Mouse (Mus musculus): ENCODE data around the gene Luzp1. TPM values are rescaled to one million over a fixed set of nuclear protein-coding genes. Genes with fewer than 3 reads are reported as not detected.

Gene Luzp1
- polyA plus RNA-seq, 1 experiment from 2014 or later, result 67.8 TPM

- H3K9me3 ChIP-seq (ENCODE audit: control insufficient read depth, low read length), result no peaks in the 10 kb centered on the region
- no peak for ATAC-seq (ENCODE audit: low FRiP score, low TSS enrichment)
- DNase-seq (ENCODE audit: low spot score), result no peak
- no peaks in the 10 kb centered on the region for H3K4me1 ChIP-seq (replicated peaks; ENCODE audit: control insufficient read depth, insufficient read depth)
- H3K27ac ChIP-seq (replicated peaks), result no peak overlapping the region
- no peaks in the 10 kb centered on the region for H3K36me3 ChIP-seq (ENCODE audit: control insufficient read depth, insufficient read depth, low read length)
- H3K4me3 ChIP-seq (ENCODE audit: low read depth, low read length), result no peak overlapping the region
- no peak overlapping the region for H3K4me2 ChIP-seq (replicated peaks; ENCODE audit: low read depth)
- H3K27me3 ChIP-seq (ENCODE audit: control insufficient read depth, insufficient read depth, low read length), result no peaks in the 10 kb centered on the region
- WGBS, result 88% methylated on average over 1 of the region's 1 CpGs
- no peak overlapping the region for H3K9ac ChIP-seq (ENCODE audit: low read length)
- TF ChIP-seq EP300 (optimal IDR thresholded peaks at IDR 0.05) (no peak), CTCF (IDR thresholded peaks at IDR 0.05; ENCODE audit: low read depth) (no peak)
These were observed 7.1 kb downstream of the Luzp1 start for GRCm38 (mm10) chr4:136476692-136477091.

DNA sequence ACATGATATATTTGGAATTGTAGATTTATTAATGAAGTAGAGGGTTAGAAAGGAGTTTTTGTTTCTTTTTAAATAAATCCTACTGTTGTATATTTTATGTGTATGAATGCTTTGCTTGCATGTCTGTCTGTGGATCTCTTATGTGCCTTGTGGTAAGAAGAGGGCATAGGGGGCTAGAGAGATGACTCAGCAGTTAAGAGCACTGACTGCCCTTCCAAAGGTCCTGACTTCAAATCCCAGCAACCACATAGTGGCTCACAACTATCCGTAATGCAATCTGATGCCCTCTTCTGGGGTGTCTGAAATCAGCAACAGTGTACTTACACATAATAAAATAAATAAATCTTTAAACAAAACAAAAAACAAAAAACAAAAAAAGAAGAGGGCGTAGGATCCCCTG is 17.0 kb downstream of the Luzp1 start:
- no peak overlapping the region for H3K4me3 ChIP-seq (ENCODE audit: low read depth, low read length)
- WGBS, result 90% methylated on average over 2 of the region's 2 CpGs
- no peaks in the 10 kb centered on the region for H3K4me1 ChIP-seq (replicated peaks; ENCODE audit: control insufficient read depth, insufficient read depth)
- no peaks in the 10 kb centered on the region for H3K9me3 ChIP-seq (ENCODE audit: control insufficient read depth, low read length)
- no peak overlapping the region for H3K4me2 ChIP-seq (replicated peaks; ENCODE audit: low read depth)
- H3K27me3 ChIP-seq (ENCODE audit: control insufficient read depth, insufficient read depth, low read length), result no peaks in the 10 kb centered on the region
- no peak for ATAC-seq (ENCODE audit: low FRiP score, low TSS enrichment)
- no peak overlapping the region for H3K27ac ChIP-seq (replicated peaks)
- no peak for TF ChIP-seq CTCF (IDR thresholded peaks at IDR 0.05; ENCODE audit: low read depth)
- TF ChIP-seq EP300 (optimal IDR thresholded peaks at IDR 0.05), result no peak
- no peak overlapping the region for H3K9ac ChIP-seq (ENCODE audit: low read length)
- H3K36me3 ChIP-seq (ENCODE audit: control insufficient read depth, insufficient read depth, low read length), result no peaks in the 10 kb centered on the region
- DNase-seq (ENCODE audit: low spot score), result no peak

DNA sequence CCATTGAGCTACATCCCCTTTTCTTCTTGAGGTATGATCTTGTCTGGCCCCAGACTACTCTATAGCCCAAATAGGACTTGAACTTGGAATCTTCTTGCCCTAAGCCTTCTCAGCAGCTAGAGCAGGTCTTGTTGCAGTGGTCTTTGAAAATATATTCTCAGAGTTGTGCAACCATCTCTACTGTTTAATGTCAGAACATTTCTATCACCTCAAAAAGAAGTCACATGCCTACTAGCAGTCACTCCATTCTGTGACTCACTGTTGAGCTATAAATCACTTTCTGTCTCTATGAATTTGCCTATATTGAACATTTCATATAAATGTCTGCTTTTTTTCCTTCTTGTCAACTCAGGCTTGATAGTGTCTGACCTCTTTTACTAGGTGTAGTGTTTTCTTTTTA is 26.4 kb downstream of the Luzp1 start:
- H3K36me3 ChIP-seq (ENCODE audit: control insufficient read depth, insufficient read depth, low read length), result no peaks in the 10 kb centered on the region
- ATAC-seq (ENCODE audit: low FRiP score, low TSS enrichment) (no peak), DNase-seq (ENCODE audit: low spot score) (no peak)
- no peak overlapping the region for H3K27ac ChIP-seq (replicated peaks)
- H3K27me3 ChIP-seq (ENCODE audit: control insufficient read depth, insufficient read depth, low read length), result no peaks in the 10 kb centered on the region
- H3K9me3 ChIP-seq (ENCODE audit: control insufficient read depth, low read length), result no peaks in the 10 kb centered on the region
- no peak overlapping the region for H3K9ac ChIP-seq (ENCODE audit: low read length)
- no peaks in the 10 kb centered on the region for H3K4me1 ChIP-seq (replicated peaks; ENCODE audit: control insufficient read depth, insufficient read depth)
- no peak overlapping the region for H3K4me2 ChIP-seq (replicated peaks; ENCODE audit: low read depth)
- no peak for TF ChIP-seq CTCF (IDR thresholded peaks at IDR 0.05; ENCODE audit: low read depth)
- TF ChIP-seq EP300 (optimal IDR thresholded peaks at IDR 0.05), result no peak
- no peak overlapping the region for H3K4me3 ChIP-seq (ENCODE audit: low read depth, low read length)

DNA sequence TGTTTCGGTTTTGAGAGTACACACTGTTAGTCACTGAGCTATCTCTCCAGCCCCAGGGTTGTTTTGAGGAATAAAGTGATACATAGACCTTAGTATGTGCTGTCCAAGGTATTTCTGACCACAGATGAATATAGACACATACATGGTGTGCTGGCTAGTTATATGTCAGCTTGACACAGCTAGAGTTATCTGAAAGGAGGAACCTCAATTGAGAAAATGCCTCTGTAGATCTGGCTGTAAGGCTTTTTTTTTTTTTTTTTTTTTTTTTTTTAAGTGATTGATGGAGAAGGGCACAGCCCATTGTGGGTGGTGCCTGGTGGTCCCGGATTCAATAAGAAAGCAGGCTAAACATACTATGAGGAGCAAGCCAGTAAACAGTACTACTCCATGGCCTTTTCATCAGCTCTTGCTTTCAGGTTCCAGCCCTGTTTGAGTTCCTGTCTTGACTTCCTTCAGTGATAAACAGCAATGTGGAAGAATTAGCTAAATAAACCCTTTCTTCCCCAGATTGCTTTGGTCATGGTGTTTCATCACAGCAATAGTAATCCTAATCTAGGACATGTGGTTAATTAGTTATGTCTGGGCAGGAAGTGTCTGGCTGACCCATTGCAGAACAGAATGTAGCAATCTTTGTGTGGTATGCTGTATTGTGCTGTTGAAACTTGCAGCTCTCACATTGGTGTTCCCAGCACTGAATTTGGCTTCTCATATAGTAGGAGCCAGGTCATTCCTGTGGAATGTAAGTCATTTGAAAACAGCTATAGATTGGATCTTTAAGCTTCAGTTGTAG is 36.1 kb downstream of the Luzp1 start:
- H3K27ac ChIP-seq (replicated peaks), result no peak overlapping the region
- no peak overlapping the region for H3K9ac ChIP-seq (ENCODE audit: low read length)
- no peaks in the 10 kb centered on the region for H3K27me3 ChIP-seq (ENCODE audit: control insufficient read depth, insufficient read depth, low read length)
- WGBS, result 40% methylated on average over 2 of the region's 2 CpGs
- no peaks in the 10 kb centered on the region for H3K36me3 ChIP-seq (ENCODE audit: control insufficient read depth, insufficient read depth, low read length)
- H3K4me1 ChIP-seq (replicated peaks; ENCODE audit: control insufficient read depth, insufficient read depth), result no peaks in the 10 kb centered on the region
- ATAC-seq (ENCODE audit: low FRiP score, low TSS enrichment), result no peak
- TF ChIP-seq EP300 (optimal IDR thresholded peaks at IDR 0.05), result no peak
- TF ChIP-seq CTCF (IDR thresholded peaks at IDR 0.05; ENCODE audit: low read depth), result no peak
- no peaks in the 10 kb centered on the region for H3K9me3 ChIP-seq (ENCODE audit: control insufficient read depth, low read length)
- no peak overlapping the region for H3K4me3 ChIP-seq (ENCODE audit: low read depth, low read length)
- no peak for DNase-seq (ENCODE audit: low spot score)
- H3K4me2 ChIP-seq (replicated peaks; ENCODE audit: low read depth), result no peak overlapping the region

GRCm38 (mm10) chr4:136509857-136510256 is 40.3 kb downstream of the Luzp1 start:
- no peak overlapping the region for H3K4me3 ChIP-seq (ENCODE audit: low read depth, low read length)
- H3K9ac ChIP-seq (ENCODE audit: low read length), result no peak overlapping the region
- peak; percentile 24 for DNase-seq (ENCODE audit: low spot score)
- no peaks in the 10 kb centered on the region for H3K27me3 ChIP-seq (ENCODE audit: control insufficient read depth, insufficient read depth, low read length)
- TF ChIP-seq EP300 (optimal IDR thresholded peaks at IDR 0.05) (no peak), CTCF (IDR thresholded peaks at IDR 0.05; ENCODE audit: low read depth) (peak; percentile 68)
- H3K27ac ChIP-seq (replicated peaks), result no peak overlapping the region
- H3K4me1 ChIP-seq (replicated peaks; ENCODE audit: control insufficient read depth, insufficient read depth), result no peaks in the 10 kb centered on the region; the same call in 1 of the 2 replicates
- H3K4me2 ChIP-seq (replicated peaks; ENCODE audit: low read depth), result no peak overlapping the region
- H3K36me3 ChIP-seq (ENCODE audit: control insufficient read depth, insufficient read depth, low read length), result no peaks in the 10 kb centered on the region
- 74% methylated on average over 1 of the region's 1 CpGs for WGBS
- ATAC-seq (ENCODE audit: low FRiP score, low TSS enrichment), result no peak
- H3K9me3 ChIP-seq (ENCODE audit: control insufficient read depth, low read length), result no peaks in the 10 kb centered on the region

GRCm38 (mm10) chr4:136511708-136512107 is 42.1 kb downstream of the Luzp1 start:
- Histone ChIP-seq H3K36me3 (ENCODE audit: control insufficient read depth, insufficient read depth, low read length) (no peaks in the 10 kb centered on the region), H3K4me1 (replicated peaks; ENCODE audit: control insufficient read depth, insufficient read depth) (no peaks in the 10 kb centered on the region; the same call in 1 of the 2 replicates), H3K4me3 (ENCODE audit: low read depth, low read length) (no peak overlapping the region), H3K4me2 (replicated peaks; ENCODE audit: low read depth) (no peak overlapping the region), H3K27ac (replicated peaks) (no peak overlapping the region), H3K9me3 (ENCODE audit: control insufficient read depth, low read length) (no peaks in the 10 kb centered on the region), H3K27me3 (ENCODE audit: control insufficient read depth, insufficient read depth, low read length) (no peaks in the 10 kb centered on the region), H3K9ac (ENCODE audit: low read length) (no peak overlapping the region)
- ATAC-seq (ENCODE audit: low FRiP score, low TSS enrichment) (no peak), DNase-seq (ENCODE audit: low spot score) (no peak)
- 23% methylated on average over 4 of the region's 4 CpGs for WGBS
- TF ChIP-seq CTCF (IDR thresholded peaks at IDR 0.05; ENCODE audit: low read depth) (no peak), EP300 (optimal IDR thresholded peaks at IDR 0.05) (no peak)

Data from stomach, postnatal 0 days (tissue).